Mouse (Mus musculus) erythroblast, adult 5-6 weeks (primary cell): ENCODE results near the gene Morc2a. TPM values are rescaled to one million over a fixed set of nuclear protein-coding genes. Genes with fewer than 3 reads are reported as not detected.

ENCODE experiments used
- ATAC-seq: replicated peaks from 2 replicates; pipeline ENCODE4 v1.8.0; 2016; ENCODE audit warnings: moderate number of reproducible peaks, mild to moderate bottlenecking, moderate TSS enrichment, inconsistent platforms; ENCODE audit not compliant: poor library complexity, low FRiP score, severe bottlenecking
- total RNA-seq, 2 experiments: library from RNA; stranded (forward) in 1 of 2; stranded (reverse) in 1 of 2; fragments of 150-400 nt in 1 of 2; fragments of 200-764, 138-1000 nt in 1 of 2; gene quantifications; 2 replicates each; pipeline versions ENCODE4 v1.2.3 to v1.2.4; 2015 to 2017; ENCODE audit warnings: low replicate concordance in 2 of 2

The Morc2a gene
- total RNA-seq, 2 experiments from 2014 or later, result 4.0 to 8.1 TPM

DNA sequence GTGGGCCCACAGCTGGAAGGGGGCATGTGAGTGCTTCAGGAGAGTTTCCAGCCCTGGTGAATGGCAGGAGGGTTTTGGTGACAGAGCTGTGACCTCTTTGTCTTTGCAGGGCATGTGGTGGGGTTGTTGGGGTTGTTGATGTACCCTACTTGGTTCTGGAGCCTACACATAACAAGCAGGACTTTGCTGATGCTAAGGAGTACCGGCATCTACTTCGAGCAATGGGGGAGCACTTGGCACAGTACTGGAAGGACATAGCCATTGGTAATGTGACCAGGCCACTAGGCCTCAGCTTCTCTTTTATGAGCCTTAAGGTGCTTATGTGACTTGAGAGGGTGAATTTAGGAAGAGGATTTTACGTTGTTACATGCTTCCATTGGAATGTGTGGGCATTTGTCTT is 30.8 kb downstream of the Morc2a start:
- no peak for ATAC-seq

DNA sequence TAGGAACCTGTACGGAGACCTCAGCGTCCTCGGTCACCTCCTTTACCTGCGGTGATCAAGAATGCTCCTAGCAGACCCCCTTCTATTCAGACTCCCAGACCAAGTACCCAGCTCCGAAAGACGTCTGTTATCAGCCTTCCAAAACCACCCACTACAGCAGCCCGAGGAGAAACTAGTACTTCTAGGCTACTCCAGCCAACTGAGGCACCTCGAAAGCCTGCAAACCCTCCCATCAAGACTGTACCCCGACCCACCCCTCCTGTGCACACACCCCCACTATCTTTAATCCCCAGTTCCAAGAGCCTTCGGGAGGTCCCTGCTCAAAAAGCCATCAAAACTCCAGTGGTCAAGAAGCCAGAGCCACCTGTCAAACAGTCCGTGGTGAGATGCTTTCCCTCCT is 34.7 kb downstream of the Morc2a start:
- ATAC-seq, result no peak

- no peak for ATAC-seq
These were observed 35.2 kb downstream of the Morc2a start for GRCm38 (mm10) chr11:3684232-3684631.

- ATAC-seq, result no peak
These were observed 35.9 kb downstream of the Morc2a start for GRCm38 (mm10) chr11:3684723-3685430.

DNA sequence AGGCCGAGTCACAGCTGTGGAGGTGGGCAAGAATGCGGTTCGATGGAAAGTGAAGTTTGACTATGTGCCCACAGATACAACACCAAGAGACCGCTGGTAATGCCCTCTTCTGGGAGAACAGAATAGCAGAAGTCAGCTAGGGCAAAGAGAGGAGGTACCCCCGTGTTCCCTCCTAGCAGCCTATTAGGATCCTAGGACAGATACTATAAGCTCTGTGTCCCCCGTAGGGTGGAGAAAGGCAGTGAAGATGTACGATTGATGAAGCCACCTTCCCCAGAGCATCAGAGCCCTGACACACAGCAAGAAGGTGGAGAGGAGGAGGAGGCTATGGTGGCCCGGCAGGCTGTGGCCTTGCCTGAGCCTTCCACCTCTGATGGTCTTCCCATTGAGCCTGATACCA is 36.4 kb downstream of the Morc2a start:
- ATAC-seq, result no peak

DNA sequence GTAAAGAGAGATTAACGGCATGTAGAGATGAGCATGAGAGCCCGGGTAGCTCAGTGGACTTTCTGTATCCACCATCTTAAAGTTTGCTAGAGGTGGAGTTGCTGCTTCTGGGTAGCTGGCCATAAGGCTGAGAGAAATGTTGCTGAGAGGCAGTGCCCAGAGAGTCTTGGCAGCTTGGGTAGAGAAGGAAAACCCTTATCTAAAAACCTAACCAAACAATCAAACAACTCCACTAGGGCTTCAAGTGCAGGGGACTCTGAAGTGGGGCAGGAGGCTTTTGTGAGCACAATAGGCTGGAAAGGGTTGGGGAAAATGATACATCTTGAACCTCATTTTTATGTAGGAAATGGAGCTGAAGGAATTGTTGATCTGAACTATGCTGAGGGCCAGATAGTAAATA is 37.3 kb downstream of the Morc2a start:
- ATAC-seq, result no peak

DNA sequence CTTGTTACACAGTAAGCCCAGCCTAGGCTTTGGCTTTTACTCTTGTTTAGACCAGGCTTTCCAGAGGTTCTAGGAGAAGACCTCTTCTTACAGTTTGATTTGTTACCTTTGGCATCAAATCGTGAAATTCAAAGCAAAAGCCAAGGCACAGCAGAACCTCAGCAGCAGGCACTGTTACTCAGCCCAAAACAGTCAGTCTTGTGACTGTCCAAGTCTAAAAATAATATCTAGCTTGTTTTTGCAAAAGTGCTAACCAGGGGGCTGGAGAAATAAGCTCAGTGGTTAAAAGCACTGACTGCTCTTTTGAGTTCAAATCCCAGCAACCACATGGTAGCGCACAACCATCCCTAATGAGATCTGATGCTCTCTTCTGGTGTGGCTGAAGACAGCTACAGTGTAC is 37.9 kb downstream of the Morc2a start:
- ATAC-seq, result no peak

GRCm38 (mm10) chr11:3691746-3692145 is 42.8 kb downstream of the Morc2a start:
- no peak for ATAC-seq

DNA sequence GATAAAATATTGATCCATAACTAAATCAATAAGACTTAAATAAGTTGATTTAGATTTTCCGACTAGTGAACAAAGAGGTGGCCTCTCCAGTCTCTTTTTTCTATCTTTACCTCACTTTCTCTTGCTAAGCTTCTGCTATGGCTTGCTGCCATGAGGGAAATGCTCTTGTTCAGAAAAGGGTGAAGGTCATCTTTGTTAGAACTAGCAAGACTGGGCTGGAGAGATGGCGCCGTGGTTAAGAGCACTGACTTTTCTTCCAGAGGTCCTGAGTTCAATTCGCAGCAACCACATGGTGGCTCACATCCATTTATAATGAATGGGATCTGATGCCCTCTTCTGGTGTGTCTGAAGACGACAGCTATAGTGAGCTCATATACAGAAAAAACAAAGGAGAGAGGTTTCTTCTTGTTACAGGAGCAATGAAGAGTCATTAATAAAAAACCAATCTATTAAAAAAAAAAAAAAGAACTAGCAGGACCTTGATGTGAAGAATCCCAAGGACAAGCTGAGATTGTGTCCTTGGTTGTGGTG is 47.2 kb downstream of the Morc2a start:
- no peak for ATAC-seq

DNA sequence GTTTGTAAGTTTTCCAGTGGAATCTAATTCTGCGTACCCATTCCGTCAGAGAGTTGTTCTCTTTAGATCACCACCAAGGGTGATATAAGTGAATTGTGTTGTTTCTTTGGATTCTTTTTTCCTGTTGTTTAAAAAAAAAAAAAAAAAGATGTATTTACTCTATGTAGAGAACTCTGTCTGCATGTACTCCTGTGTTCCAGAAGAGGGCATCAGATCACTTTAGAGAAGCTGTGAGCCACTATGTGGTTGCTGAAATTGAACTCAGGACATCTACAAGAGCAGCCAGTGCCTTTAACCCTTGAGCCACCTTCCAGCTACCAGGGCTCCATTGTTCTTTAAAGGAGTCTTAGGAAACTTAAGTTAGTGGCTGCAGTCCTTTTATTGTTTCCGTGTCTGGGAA is 48.5 kb downstream of the Morc2a start:
- no peak for ATAC-seq

DNA sequence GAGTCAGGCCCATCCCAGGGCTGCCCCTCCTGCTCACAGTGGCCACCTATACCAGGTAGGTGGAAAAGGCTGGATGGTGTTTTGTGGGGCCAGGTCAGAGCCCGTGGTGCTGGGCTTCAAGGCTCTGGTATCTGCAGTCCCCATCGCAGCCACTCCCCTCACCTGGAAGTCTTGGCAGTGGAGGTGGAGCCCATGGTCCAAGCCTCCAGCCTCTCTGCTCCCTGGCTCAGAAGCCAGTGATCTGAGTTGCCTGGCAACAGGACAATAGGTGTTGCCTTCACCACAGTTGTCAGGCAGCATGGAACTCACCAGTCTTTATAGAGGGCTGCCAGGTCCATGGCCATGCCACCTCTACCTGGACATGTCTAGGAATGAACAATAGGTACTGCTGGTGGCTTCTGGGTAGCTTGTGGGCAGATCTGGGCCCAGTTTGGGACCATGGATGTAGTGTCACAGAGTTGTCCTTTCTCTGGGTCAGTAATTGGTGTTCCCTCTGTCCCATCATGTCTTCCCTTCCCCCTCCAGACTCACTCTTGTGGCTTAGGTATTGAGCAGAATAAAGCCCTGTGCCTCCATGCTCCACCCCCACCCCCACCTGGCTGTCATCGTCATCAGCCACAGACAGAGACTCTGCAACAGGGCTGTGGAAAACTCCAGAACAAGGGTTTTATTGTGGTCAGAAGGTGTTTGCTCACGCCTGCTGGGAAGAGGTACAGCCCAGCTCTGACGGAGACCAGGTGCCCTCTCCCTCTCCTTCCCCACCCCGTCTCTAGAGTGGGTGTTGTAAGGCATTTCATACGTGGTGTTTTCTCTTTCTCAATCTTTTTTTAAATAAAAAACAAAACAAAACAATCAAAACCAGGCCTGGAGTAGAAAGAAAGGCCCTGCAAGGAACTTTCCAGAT is 54.4 kb downstream of the Morc2a start:
- no peak for ATAC-seq

GRCm38 (mm10) chr11:3704404-3704803 is 55.4 kb downstream of the Morc2a start:
- no peak for ATAC-seq

GRCm38 (mm10) chr11:3707057-3707456 is 58.1 kb downstream of the Morc2a start:
- no peak for ATAC-seq

DNA sequence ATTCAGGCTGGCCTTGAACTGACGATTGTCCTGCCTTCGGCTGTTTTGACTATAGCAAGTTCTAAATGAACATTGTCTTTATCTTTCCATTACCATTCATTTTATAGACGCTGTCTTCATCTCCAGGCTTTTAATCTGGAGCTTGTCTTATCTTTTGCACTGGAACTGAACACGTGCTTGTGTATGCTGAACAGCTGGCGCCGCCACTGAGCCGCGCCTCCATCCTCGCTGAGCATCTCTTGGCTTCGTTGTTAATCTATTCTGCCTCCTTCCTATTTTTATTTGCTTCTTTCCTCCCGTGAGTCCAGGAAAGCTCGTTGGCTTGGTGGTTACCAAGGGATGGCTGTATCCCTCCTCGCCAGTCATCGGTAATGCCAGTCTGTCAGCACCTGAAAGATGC is 61.2 kb downstream of the Morc2a start:
- no peak for ATAC-seq

GRCm38 (mm10) chr11:3714486-3714885 is 65.5 kb downstream of the Morc2a start:
- peak; percentile 74; the same call in 1 of the 2 replicates for ATAC-seq

DNA sequence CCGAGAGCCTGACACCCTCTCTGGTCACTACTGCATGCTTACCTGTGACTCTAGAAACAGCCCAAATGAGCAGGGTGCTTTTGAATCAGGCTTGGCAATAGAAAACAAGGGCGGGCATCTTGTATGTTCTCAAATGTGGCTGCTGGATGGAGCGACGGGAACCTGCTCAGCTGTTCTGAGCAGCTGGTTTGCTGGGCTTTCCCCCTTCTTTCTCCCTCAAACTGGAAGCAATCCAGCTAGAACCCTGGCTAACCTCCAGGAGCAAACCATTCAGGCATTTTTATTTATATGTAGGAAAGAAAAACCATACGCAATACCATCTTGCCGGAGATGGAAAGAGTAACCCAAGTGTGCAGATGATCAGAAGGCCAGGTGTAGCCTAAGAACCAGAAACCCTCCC is 67.7 kb downstream of the Morc2a start:
- no peak for ATAC-seq

DNA sequence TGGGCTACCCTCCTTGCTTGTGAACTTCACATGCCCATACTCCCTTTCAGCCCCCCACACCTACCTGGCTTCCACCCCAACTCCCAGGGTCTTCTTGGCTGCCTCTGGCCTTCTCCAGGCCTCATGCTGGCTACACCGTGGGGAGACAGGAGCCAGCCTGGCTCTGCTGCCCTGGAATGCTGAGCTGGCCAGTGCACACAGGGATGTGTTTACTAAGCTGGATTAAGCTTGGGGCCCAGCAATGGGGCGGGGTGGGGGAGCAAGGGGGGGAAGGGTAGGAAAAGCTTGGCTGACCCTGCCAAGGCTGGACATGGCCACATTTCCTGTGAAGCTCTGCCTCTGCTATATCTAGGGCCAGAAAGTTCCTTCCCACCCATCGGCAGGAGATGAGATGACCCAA is 73.0 kb downstream of the Morc2a start:
- ATAC-seq, result no peak

DNA sequence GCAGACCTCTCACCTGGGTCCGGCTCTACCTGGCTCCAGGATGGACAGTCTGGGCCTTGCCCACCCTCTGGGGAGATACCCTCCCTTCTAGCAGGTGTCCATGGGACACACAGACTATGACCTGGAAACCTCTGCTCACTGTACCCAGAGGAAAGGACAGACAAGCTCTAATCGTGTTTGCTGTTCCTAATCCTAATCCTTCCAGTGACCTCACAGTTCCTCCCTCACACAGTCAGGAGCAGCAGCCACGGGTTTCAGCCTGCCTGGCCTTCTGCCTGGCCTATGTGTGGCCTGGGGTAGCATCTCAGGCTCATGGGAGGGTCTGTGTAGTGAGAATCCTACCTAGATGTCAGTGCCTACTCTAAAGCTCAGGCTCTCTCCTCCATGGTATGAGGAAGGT is 73.9 kb downstream of the Morc2a start:
- no peak for ATAC-seq

GRCm38 (mm10) chr11:3723910-3724309 is 74.9 kb downstream of the Morc2a start:
- no peak for ATAC-seq

- ATAC-seq, result no peak
These were observed 75.7 kb downstream of the Morc2a start for GRCm38 (mm10) chr11:3724726-3725125.
